ENCODE assay signal across 29 mouse cellular contexts in genomic region chr2:165812889-165813288, GRCm38 (mm10).
DNase-seq lines count a peak whose midpoint lies in the region; ATAC-seq and TF ChIP-seq lines count a peak whose summit lies in the region.
"Had no signal": no experiment of that assay in that cellular context is flagged by ENCODE, and none has a peak within 500 bp of the region (broad histone marks: within the 10 kb centered on the region; RNA-seq: fewer than 3 reads in every experiment).

No protein-coding gene starts in this region.

- H3K4me2 ChIP-seq in hindbrain, embryonic 12.5 days (replicated peaks) = no peak overlapping the region
- no peak overlapping the region for H3K4me2 ChIP-seq in hindbrain, embryonic 16.5 days (ENCODE audit: low read length)
- H3K4me2 ChIP-seq in CH12.LX (ENCODE audit: insufficient read depth, low read depth, poor library complexity, severe bottlenecking) = peak overlapping the region; percentile 42
- H3K4me2 ChIP-seq: embryonic facial prominence, embryonic 13.5 days; forebrain, embryonic 12.5 days; forebrain, embryonic 15.5 days; heart, embryonic 12.5 days; heart, embryonic 15.5 days had no signal

- TF ChIP-seq CTCF in CH12.LX (conservative IDR thresholded peaks at IDR 0.05 in 1 of 2, IDR thresholded peaks at IDR 0.05 in 1 of 2; ENCODE audit: low read depth in 2 of 2, low read length in 2 of 2) = no peak
- TF ChIP-seq CTCF in ES-Bruce4 (IDR thresholded peaks at IDR 0.05; ENCODE audit: low read depth, low read length) = no peak

- in situ Hi-C loops in CH12.LX (cut with MboI; ENCODE audit: low pct_ligation_motif_present, low pct_unique_long_range_greater_than_20kb, low sequenced_read_pairs) = no loop called here

- H3K9ac ChIP-seq in hindbrain, embryonic 12.5 days = no peak overlapping the region
- no peak overlapping the region for H3K9ac ChIP-seq in hindbrain, embryonic 16.5 days (ENCODE audit: low read depth, low read length)
- 0 out of 2 replicates have a peak overlapping the region, but pooled peaks have one; percentile 2 for H3K9ac ChIP-seq in CH12.LX (ENCODE audit: insufficient read depth, low read depth)
- peak overlapping the region; percentile 41 for H3K9ac ChIP-seq in ES-Bruce4 (ENCODE audit: low read depth, poor library complexity, severe bottlenecking)
- H3K9ac ChIP-seq: embryonic facial prominence, embryonic 13.5 days; forebrain, embryonic 12.5 days; forebrain, embryonic 15.5 days; heart, embryonic 12.5 days; heart, embryonic 15.5 days had no signal

- H3K27me3 ChIP-seq in hindbrain, embryonic 12.5 days = no peaks in the 10 kb centered on the region
- H3K27me3 ChIP-seq in hindbrain, embryonic 16.5 days (replicated peaks; ENCODE audit: control insufficient read depth, insufficient read depth, low read length) = no peaks in the 10 kb centered on the region
- H3K27me3 ChIP-seq in CH12.LX (replicated peaks) (no peaks in the 10 kb centered on the region), ES-Bruce4 (ENCODE audit: control insufficient read depth, insufficient read depth, low read length, poor library complexity, severe bottlenecking) (no peaks in the 10 kb centered on the region)
- no peaks in the 10 kb centered on the region for H3K27me3 ChIP-seq in embryonic facial prominence, embryonic 10.5 days (replicated peaks; ENCODE audit: low read depth, poor library complexity, severe bottlenecking)
- H3K27me3 ChIP-seq: embryonic facial prominence, embryonic 13.5 days; forebrain, embryonic 12.5 days; forebrain, embryonic 15.5 days; heart, embryonic 12.5 days; heart, embryonic 15.5 days had no signal

- peaks cover 19% of the 10 kb centered on the region for H3K4me1 ChIP-seq in hindbrain, embryonic 12.5 days
- H3K4me1 ChIP-seq in hindbrain, embryonic 16.5 days (ENCODE audit: control insufficient read depth, insufficient read depth, low read depth, low read length) = peaks cover 3% of the 10 kb centered on the region; the same call in 1 of the 2 replicates
- H3K4me1 ChIP-seq in CH12.LX (ENCODE audit: control insufficient read depth in 1 of 2, insufficient read depth in 2 of 2) (peaks cover 19 to 78% of the 10 kb centered on the region in 2 experiments), ES-Bruce4 (ENCODE audit: control insufficient read depth, insufficient read depth, low read length) (peaks cover 6% of the 10 kb centered on the region)
- H3K4me1 ChIP-seq in embryonic facial prominence, embryonic 10.5 days = peaks cover 18% of the 10 kb centered on the region
- H3K4me1 ChIP-seq: embryonic facial prominence, embryonic 13.5 days had no signal

- ATAC-seq in hindbrain, embryonic 12.5 days (ENCODE audit: low FRiP score) = no peak
- no peak for ATAC-seq in hindbrain, embryonic 16.5 days
- ATAC-seq: activated CD4-positive, CD25-positive, alpha-beta regulatory T cell, adult 4 months; forebrain, embryonic 15.5 days; hindbrain, postnatal 0 days; inflammation-experienced regulatory T-cells, adult 6 months; intestine, embryonic 16.5 days had no signal

- WGBS in hindbrain, embryonic 12.5 days = 70% methylated on average over 8 of the region's 8 CpGs
- 67% methylated on average over 8 of the region's 8 CpGs for WGBS in hindbrain, embryonic 16.5 days
- WGBS in embryonic facial prominence, embryonic 10.5 days = 86% methylated on average over 8 of the region's 8 CpGs

- H3K4me3 ChIP-seq in hindbrain, embryonic 12.5 days = no peak overlapping the region
- no peak overlapping the region for H3K4me3 ChIP-seq in hindbrain, embryonic 16.5 days (ENCODE audit: low read length)
- H3K4me3 ChIP-seq in CH12.LX (replicated peaks in 1 of 3; ENCODE audit: low read depth in 2 of 3, low read length in 2 of 3, poor library complexity in 1 of 3) = no peak overlapping the region
- peak overlapping the region; percentile 79 for H3K4me3 ChIP-seq in ES-Bruce4 (ENCODE audit: low read depth, low read length)
- no peak overlapping the region for H3K4me3 ChIP-seq in embryonic facial prominence, embryonic 10.5 days
- H3K4me3 ChIP-seq: embryonic facial prominence, embryonic 13.5 days; erythroblast, embryonic 14.5 days; forebrain, embryonic 12.5 days; forebrain, embryonic 15.5 days; heart, embryonic 12.5 days; heart, embryonic 15.5 days; hindbrain, embryonic 10.5 days had no signal

- H3K9me3 ChIP-seq in hindbrain, embryonic 12.5 days (replicated peaks) = no peaks in the 10 kb centered on the region
- H3K9me3 ChIP-seq in hindbrain, embryonic 16.5 days (ENCODE audit: control insufficient read depth, low read length) = no peaks in the 10 kb centered on the region
- H3K9me3 ChIP-seq in CH12.LX (replicated peaks; ENCODE audit: low read length) (no peaks in the 10 kb centered on the region), ES-Bruce4 (replicated peaks; ENCODE audit: control insufficient read depth, insufficient read depth, low read length, poor library complexity, severe bottlenecking) (no peaks in the 10 kb centered on the region)
- H3K9me3 ChIP-seq in embryonic facial prominence, embryonic 10.5 days = no peaks in the 10 kb centered on the region
- H3K9me3 ChIP-seq: embryonic facial prominence, embryonic 13.5 days; forebrain, embryonic 12.5 days; forebrain, embryonic 15.5 days; heart, embryonic 12.5 days; heart, embryonic 15.5 days; hindbrain, embryonic 10.5 days had no signal

- TF ChIP-seq POLR2A in CH12.LX (IDR thresholded peaks at IDR 0.05; ENCODE audit: low read depth, low read length) = 0 out of 2 replicates have a peak, but pooled peaks have one; percentile 16
- no peak for TF ChIP-seq POLR2A in ES-Bruce4 (IDR thresholded peaks at IDR 0.05; ENCODE audit: insufficient read depth, low read length)

- peak overlapping the region; percentile 7; the same call in 1 of the 2 replicates for H3K27ac ChIP-seq in hindbrain, embryonic 12.5 days
- H3K27ac ChIP-seq in hindbrain, embryonic 16.5 days (ENCODE audit: low read depth, low read length) = no peak overlapping the region
- H3K27ac ChIP-seq in CH12.LX (ENCODE audit: insufficient read depth, low read depth) (peak overlapping the region; percentile 78; the same call in 1 of the 2 replicates), ES-Bruce4 (ENCODE audit: insufficient read depth, low read length) (no peak overlapping the region)
- H3K27ac ChIP-seq in embryonic facial prominence, embryonic 10.5 days (replicated peaks) = 0 out of 2 replicates have a peak overlapping the region, but pooled peaks have one; percentile 14
- H3K27ac ChIP-seq: embryonic facial prominence, embryonic 13.5 days; forebrain, embryonic 12.5 days; forebrain, embryonic 15.5 days; heart, embryonic 15.5 days; hindbrain, embryonic 10.5 days; hindbrain, postnatal 0 days had no signal

- peak; percentile 72 for TF ChIP-seq EP300 in CH12.LX (IDR thresholded peaks at IDR 0.05; ENCODE audit: low read length)
- no peak for TF ChIP-seq EP300 in ES-Bruce4 (IDR thresholded peaks at IDR 0.05; ENCODE audit: insufficient read depth, low read depth, low read length)

- peaks cover 19% of the 10 kb centered on the region; the same call in 1 of the 2 replicates for H3K79me2 ChIP-seq in CH12.LX (replicated peaks; ENCODE audit: control insufficient read depth, extremely low read depth, insufficient read depth, poor library complexity, severe bottlenecking)

- TF ChIP-seq RAD21 in CH12.LX (IDR thresholded peaks at IDR 0.05; ENCODE audit: low read depth, low read length) = no peak; the same call in 1 of the 2 replicates

- peaks cover 87% of the 10 kb centered on the region for H3K36me3 ChIP-seq in hindbrain, embryonic 12.5 days
- H3K36me3 ChIP-seq in hindbrain, embryonic 16.5 days (ENCODE audit: control insufficient read depth, insufficient read depth, low read length) = peaks cover 25% of the 10 kb centered on the region
- H3K36me3 ChIP-seq in CH12.LX (replicated peaks in 1 of 2; ENCODE audit: control insufficient read depth in 1 of 2, insufficient read depth in 1 of 2, low read length in 1 of 2) (peaks cover 83 to 92% of the 10 kb centered on the region in 2 experiments), ES-Bruce4 (ENCODE audit: control insufficient read depth, insufficient read depth, low read length, poor library complexity, severe bottlenecking) (peaks cover 48% of the 10 kb centered on the region)
- H3K36me3 ChIP-seq in embryonic facial prominence, embryonic 10.5 days (replicated peaks) = peaks cover 100% of the 10 kb centered on the region

- dilution Hi-C loops in CH12.LX (cut with MboI; ENCODE audit: extremely low pct_ligation_motif_present, extremely low pct_unique_long_range_greater_than_20kb, low sequenced_read_pairs) = no loop called here

- peak; percentile 80 for DNase-seq in CH12.LX (ENCODE audit: extremely low read depth)
- DNase-seq in embryonic facial prominence, embryonic 10.5 days (ENCODE audit: low spot score) = no peak
- no peak for DNase-seq in right cerebral cortex, postnatal 10 days (ENCODE audit: low spot score in 2 of 2)
- DNase-seq in adrenal gland, adult 18-20 months (ENCODE audit: low spot score in 2 of 2) = no peak
- DNase-seq: adrenal gland, postnatal 10 days; adrenal gland, postnatal 36 days; B cell, adult 2 months; cerebellum, adult 11 months; cerebellum, adult 8-10 months; cerebellum, postnatal 14 days; gastrocnemius, postnatal 25 days; heart, adult 18-20 months; heart, postnatal 10 days; heart, postnatal 36 days; kidney, adult 18-20 months had no signal

TF ChIP-seq in CH12.LX, 34 proteins besides CTCF, POLR2A, EP300 and RAD21 (continues in another document):
- TF ChIP-seq TBP (conservative IDR thresholded peaks at IDR 0.05; ENCODE audit: low read depth, low read length) = no peak
- TF ChIP-seq TCF12 (IDR thresholded peaks at IDR 0.05; ENCODE audit: low read depth, low read length) = peak; percentile 80
- no peak for TF ChIP-seq HCFC1 (IDR thresholded peaks at IDR 0.05; ENCODE audit: low read depth, low read length)
- TF ChIP-seq MYC (IDR thresholded peaks at IDR 0.05; ENCODE audit: low read depth, low read length) = no peak
- peak; percentile 64 for TF ChIP-seq IRF4 (IDR thresholded peaks at IDR 0.05; ENCODE audit: low read depth, low read length)
- TF ChIP-seq MXI1 (IDR thresholded peaks at IDR 0.05; ENCODE audit: low read depth, low read length) = no peak; the same call in 1 of the 2 replicates
- no peak for TF ChIP-seq USF1 (IDR thresholded peaks at IDR 0.05; ENCODE audit: low read depth, low read length)
- TF ChIP-seq USF2 (conservative IDR thresholded peaks at IDR 0.05; ENCODE audit: low read depth, low read length) = no peak
- TF ChIP-seq CHD2 (IDR thresholded peaks at IDR 0.05; ENCODE audit: low read length) = peak; percentile 84
- no peak for TF ChIP-seq ZMIZ1 (IDR thresholded peaks at IDR 0.05; ENCODE audit: low read depth, low read length)
- TF ChIP-seq GABPA (IDR thresholded peaks at IDR 0.05; ENCODE audit: insufficient replicate concordance, low read depth, low read length) = no peak
- peak; percentile 60; the same call in 1 of the 2 replicates for TF ChIP-seq SIN3A (IDR thresholded peaks at IDR 0.05; ENCODE audit: low read length)
- no peak for TF ChIP-seq ZC3H11A (IDR thresholded peaks at IDR 0.05; ENCODE audit: low read depth, low read length)
- TF ChIP-seq ETS1 (conservative IDR thresholded peaks at IDR 0.05; ENCODE audit: low read depth, low read length) = peak; percentile 61
- no peak for TF ChIP-seq CHD1 (IDR thresholded peaks at IDR 0.05; ENCODE audit: low read depth, low read length)
- peak; percentile 21; the same call in 1 of the 2 replicates for TF ChIP-seq SMC3 (IDR thresholded peaks at IDR 0.05; ENCODE audit: low read depth, low read length)

Comparison
In these comparisons a context has a peak if more than half of its experiments do, and no peak if none do; other contexts are left out.
1. H3K27ac ChIP-seq: peak in hindbrain, embryonic 12.5 days (single experiment), CH12.LX (single experiment) and embryonic facial prominence, embryonic 10.5 days (single experiment); none in hindbrain, embryonic 16.5 days (single experiment) and ES-Bruce4 (single experiment).
2. H3K9ac ChIP-seq: peak in CH12.LX (single experiment) and ES-Bruce4 (single experiment); none in hindbrain, embryonic 12.5 days (single experiment) and hindbrain, embryonic 16.5 days (single experiment).